ENCODE assay signal across 8 mouse cellular contexts in the genomic region with DNA sequence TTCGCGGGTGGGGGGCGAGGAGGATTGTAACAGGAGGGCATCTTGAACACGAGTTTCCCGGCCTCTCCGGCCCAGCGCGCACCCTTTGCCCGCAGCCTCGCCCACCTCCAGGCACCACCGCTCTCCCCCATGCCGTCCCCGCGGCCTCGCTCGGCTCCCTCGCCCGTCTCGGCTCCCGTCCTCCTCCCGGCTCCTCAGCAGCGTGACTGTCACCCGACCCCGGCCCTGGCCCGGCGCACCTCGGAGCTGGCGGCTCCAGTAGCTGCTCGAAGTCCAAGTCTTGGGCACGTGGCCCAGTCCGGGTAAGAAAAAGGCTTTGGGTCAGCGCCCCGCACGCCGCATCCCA. TPM values are rescaled to one million over a fixed set of nuclear protein-coding genes. Genes with fewer than 3 reads are reported as not detected.
DNase-seq lines count a peak whose midpoint lies in the region; ATAC-seq and TF ChIP-seq lines count a peak whose summit lies in the region.

No protein-coding gene starts in this region.

- H3K4me1 ChIP-seq in forebrain, embryonic 13.5 days, result peaks cover 19% of the 10 kb centered on the region
- H3K4me1 ChIP-seq in liver, embryonic 15.5 days (replicated peaks), result peaks cover 22% of the 10 kb centered on the region

- H3ac ChIP-seq in C2C12 (ENCODE audit: control insufficient read depth, insufficient read length, low read depth), result peak overlapping the region; percentile 79

- H3K79me3 ChIP-seq in C2C12 (ENCODE audit: low read depth), result peaks cover 11% of the 10 kb centered on the region

- DNase-seq in frontal cortex, postnatal 25 days (ENCODE audit: low spot score in 2 of 2), result no peak
- DNase-seq in frontal cortex, postnatal 14 days (ENCODE audit: low spot score in 2 of 2), result no peak
- DNase-seq in cerebellum, adult 9-11 months, result no peak
- DNase-seq in thymus, postnatal 25 days, result no peak

- peaks cover 39% of the 10 kb centered on the region for H3K36me3 ChIP-seq in C2C12 (ENCODE audit: control insufficient read depth, insufficient read depth)
- peaks cover 17% of the 10 kb centered on the region for H3K36me3 ChIP-seq in forebrain, embryonic 13.5 days (ENCODE audit: poor library complexity, severe bottlenecking)
- peaks cover 27% of the 10 kb centered on the region for H3K36me3 ChIP-seq in liver, embryonic 15.5 days (replicated peaks)

- peak overlapping the region; percentile 91 for H3K9ac ChIP-seq in forebrain, embryonic 13.5 days
- peak overlapping the region; percentile 92 for H3K9ac ChIP-seq in liver, embryonic 15.5 days

- no peaks in the 10 kb centered on the region for H3K27me3 ChIP-seq in C2C12 (ENCODE audit: control insufficient read depth, insufficient read depth, insufficient read length)
- peaks cover 10% of the 10 kb centered on the region; the same call in 1 of the 2 replicates for H3K27me3 ChIP-seq in forebrain, embryonic 13.5 days
- peaks cover 7% of the 10 kb centered on the region for H3K27me3 ChIP-seq in liver, embryonic 15.5 days

- TF ChIP-seq CTCF in C2C12 (IDR thresholded peaks at IDR 0.05; ENCODE audit: control insufficient read depth, insufficient read depth, insufficient read length), result no peak

- H3K4me2 ChIP-seq in forebrain, embryonic 13.5 days, result peak overlapping the region; percentile 88
- peak overlapping the region; percentile 95 for H3K4me2 ChIP-seq in liver, embryonic 15.5 days

- H3K9me3 ChIP-seq in forebrain, embryonic 13.5 days (replicated peaks), result no peaks in the 10 kb centered on the region
- no peaks in the 10 kb centered on the region for H3K9me3 ChIP-seq in liver, embryonic 15.5 days (replicated peaks)

- peak overlapping the region; percentile 59 for H3K4me3 ChIP-seq in C2C12 (ENCODE audit: insufficient read depth, poor library complexity, severe bottlenecking)
- peak overlapping the region; percentile 79 for H3K4me3 ChIP-seq in forebrain, embryonic 13.5 days
- H3K4me3 ChIP-seq in liver, embryonic 15.5 days (replicated peaks), result peak overlapping the region; percentile 98

- under 1% methylated on average over 35 of the region's 35 CpGs for WGBS in forebrain, embryonic 13.5 days
- under 1% methylated on average over 35 of the region's 35 CpGs for WGBS in liver, embryonic 15.5 days (ENCODE audit: insufficient replicate concordance)

- peak; percentile 55 for ATAC-seq in frontal cortex, adult (ENCODE audit: low TSS enrichment)
- ATAC-seq in forebrain, embryonic 13.5 days, result peak; percentile 85
- ATAC-seq in liver, embryonic 15.5 days (ENCODE audit: insufficient read depth), result peak; percentile 67

- H3K27ac ChIP-seq in forebrain, embryonic 13.5 days, result peak overlapping the region; percentile 83
- H3K27ac ChIP-seq in liver, embryonic 15.5 days (replicated peaks), result peak overlapping the region; percentile 91

- peaks cover 19% of the 10 kb centered on the region for H3K79me2 ChIP-seq in C2C12 (ENCODE audit: control insufficient read depth, insufficient read depth)

TF ChIP-seq in C2C12, 6 proteins besides CTCF, POLR2A, EP300 and RAD21:
- TF ChIP-seq FOSL1 (IDR thresholded peaks at IDR 0.05; ENCODE audit: insufficient read depth, low read length, poor library complexity, severe bottlenecking) (no peak), CEBPB (IDR thresholded peaks at IDR 0.05; ENCODE audit: low read depth) (no peak), USF1 (IDR thresholded peaks at IDR 0.05; ENCODE audit: low read depth) (no peak), MAX (IDR thresholded peaks at IDR 0.05) (no peak), MYOG (IDR thresholded peaks at IDR 0.05; ENCODE audit: control insufficient read depth, extremely low read depth, insufficient read length) (no peak), MYOD1 (IDR thresholded peaks at IDR 0.05; ENCODE audit: control insufficient read depth, insufficient read length, low read depth) (no peak)

RNA-seq across cellular contexts. Expression of gene 2310057M21Rik, which starts 0.3 kb away (rescaled TPM):
- 12.3 TPM for polyA plus RNA-seq in C2C12 (2012; fragmentation: generic; extraction: Trizol)
- polyA plus RNA-seq in forebrain, embryonic 13.5 days (2015; fragmentation: Nextera tagmentation; extraction: Ambion mirVana), result 17.9 and 18.7 TPM in 2 replicates
- polyA plus RNA-seq in liver, embryonic 15.5 days (2015; fragmentation: Nextera tagmentation; extraction: Ambion mirVana), result 7.2 and 8.6 TPM in 2 replicates

RNA-seq across cellular contexts. Expression of gene Pstk, which starts 8.7 kb away (rescaled TPM):
- polyA plus RNA-seq in C2C12 (2012; fragmentation: generic; extraction: Trizol), result 26.7 TPM
- 39.6 and 43.1 TPM in 2 replicates for polyA plus RNA-seq in forebrain, embryonic 13.5 days (2015; fragmentation: Nextera tagmentation; extraction: Ambion mirVana)
- 19.1 and 19.9 TPM in 2 replicates for polyA plus RNA-seq in liver, embryonic 15.5 days (2015; fragmentation: Nextera tagmentation; extraction: Ambion mirVana)

RNA-seq across cellular contexts. Expression of gene Fam24a, which starts 28.6 kb away (rescaled TPM):
- polyA plus RNA-seq in C2C12 (2012; fragmentation: generic; extraction: Trizol), result not detected
- polyA plus RNA-seq in forebrain, embryonic 13.5 days (2015; fragmentation: Nextera tagmentation; extraction: Ambion mirVana), result not detected in 2 replicates
- not detected in 2 replicates for polyA plus RNA-seq in liver, embryonic 15.5 days (2015; fragmentation: Nextera tagmentation; extraction: Ambion mirVana)

RNA-seq across cellular contexts. Expression of gene Fam24b, which starts 32.9 kb away (rescaled TPM):
- 0.07 TPM for polyA plus RNA-seq in C2C12 (2012; fragmentation: generic; extraction: Trizol)
- not detected in 2 replicates for polyA plus RNA-seq in forebrain, embryonic 13.5 days (2015; fragmentation: Nextera tagmentation; extraction: Ambion mirVana)
- polyA plus RNA-seq in liver, embryonic 15.5 days (2015; fragmentation: Nextera tagmentation; extraction: Ambion mirVana), result not detected in 2 replicates

RNA-seq across cellular contexts. Expression of gene Cuzd1, which starts 40.1 kb away (rescaled TPM):
- not detected for polyA plus RNA-seq in C2C12 (2012; fragmentation: generic; extraction: Trizol)
- polyA plus RNA-seq in forebrain, embryonic 13.5 days (2015; fragmentation: Nextera tagmentation; extraction: Ambion mirVana), result not detected in 2 replicates
- not detected in 2 replicates for polyA plus RNA-seq in liver, embryonic 15.5 days (2015; fragmentation: Nextera tagmentation; extraction: Ambion mirVana)
